Mouse (Mus musculus): Measurements from ENCODE around the gene Ddr2. TPM values are rescaled to one million over a fixed set of nuclear protein-coding genes. Genes with fewer than 3 reads are reported as not detected.

Gene Ddr2
- 6.2 and 6.5 TPM in 2 replicates for polyA plus RNA-seq (2014; fragmentation: Nextera tagmentation; extraction: Ambion mirVana)

DNA sequence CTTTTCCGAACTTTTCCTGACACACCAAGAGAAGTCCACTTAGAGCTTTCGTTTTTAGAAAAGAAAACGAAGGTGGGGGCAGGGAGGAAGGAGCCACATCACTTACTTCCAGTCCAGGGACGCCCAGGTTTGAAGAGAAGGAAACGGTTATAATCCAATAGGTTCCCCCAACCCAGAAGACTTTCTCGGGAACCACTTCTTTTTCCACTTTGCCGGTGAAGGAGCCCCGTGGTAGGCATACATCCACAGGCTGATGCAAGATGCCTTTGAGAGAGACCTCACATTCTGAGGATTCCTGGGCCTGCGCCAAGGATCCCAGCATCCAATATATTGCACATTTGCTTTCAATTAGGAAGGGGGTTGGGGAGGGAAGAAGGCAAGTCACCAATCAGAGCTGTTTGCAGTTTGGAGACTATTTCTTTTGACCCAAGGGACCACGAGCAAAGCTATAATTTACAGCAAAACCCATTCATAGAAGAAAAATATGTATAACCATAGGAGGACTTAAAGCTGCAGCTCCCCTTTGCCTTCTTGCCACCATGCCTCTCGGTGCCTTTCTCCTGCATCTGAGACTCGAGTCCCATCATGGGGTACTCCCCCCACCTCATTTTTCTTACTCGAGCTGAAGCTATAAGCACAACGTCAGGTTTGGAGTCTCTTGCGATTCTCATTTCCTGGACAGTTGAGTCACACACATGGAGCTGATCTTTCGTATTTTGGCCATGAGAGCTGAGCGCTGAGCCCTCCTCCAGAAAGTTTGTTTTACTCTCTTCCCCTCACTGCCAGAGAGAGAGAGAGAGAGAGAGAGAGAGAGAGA, at the start of gene Ddr2:
TSS of gene Ddr2 (minus strand) at position 247 of the 817 bp plus-strand sequence.
- peaks cover 0 to 3% of the 10 kb centered on the region in 2 experiments; a peak in 1 of 4 replicates for H3K4me1 ChIP-seq (ENCODE audit: control insufficient read depth in 2 of 2, insufficient read depth in 2 of 2, low read length in 2 of 2)
- H3K9ac ChIP-seq (ENCODE audit: low read length), result peak within 1 kb of the TSS; percentile 42; the same call in 1 of the 2 replicates
- peak; percentile 26; the same call in 1 of the 2 replicates for ATAC-seq (ENCODE audit: insufficient number of reproducible peaks, insufficient read depth, low FRiP score, low read depth)
- 63% methylated on average over 17 of the region's 17 CpGs for WGBS
- H3K4me2 ChIP-seq (ENCODE audit: low read length), result peak within 1 kb of the TSS; percentile 48
- no peaks in the 10 kb centered on the region for H3K27me3 ChIP-seq (ENCODE audit: control insufficient read depth, insufficient read depth, low read length)
- H3K27ac ChIP-seq (replicated peaks in 1 of 2; ENCODE audit: control insufficient read depth in 1 of 2, insufficient read depth in 1 of 2, low read depth in 2 of 2, low read length in 2 of 2), result peak within 1 kb of the TSS; percentile 53 to 75
- no peaks in the 10 kb centered on the region for H3K36me3 ChIP-seq (ENCODE audit: control insufficient read depth, insufficient read depth, low read length)
- peak within 1 kb of the TSS; percentile 25 to 34 for H3K4me3 ChIP-seq (ENCODE audit: control insufficient read depth in 1 of 2, insufficient read depth in 1 of 2, low read depth in 1 of 2, low read length in 2 of 2)
- H3K9me3 ChIP-seq (ENCODE audit: control insufficient read depth, low read length), result no peaks in the 10 kb centered on the region

DNA sequence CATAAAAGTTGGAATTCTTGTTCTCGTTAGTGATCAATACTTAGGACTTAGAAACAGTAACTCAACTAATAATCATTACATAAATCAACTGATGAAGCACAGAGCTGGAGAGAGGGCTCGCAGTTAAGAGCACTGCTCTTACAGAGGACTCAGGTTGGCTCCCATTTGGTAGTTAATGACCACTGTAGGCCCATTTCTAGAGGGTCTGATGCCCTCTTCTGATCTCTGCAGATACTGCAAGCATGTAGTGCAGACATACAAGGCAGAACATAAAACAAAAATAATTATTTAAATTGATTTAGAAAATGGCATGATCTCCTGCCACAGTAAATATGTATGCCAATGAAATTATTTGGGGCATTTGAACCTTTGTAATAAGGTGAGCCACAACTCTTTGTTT, 49.1 kb upstream of the Ddr2 start:
- H3K9me3 ChIP-seq (ENCODE audit: control insufficient read depth, low read length), result no peaks in the 10 kb centered on the region
- no peak overlapping the region for H3K27ac ChIP-seq (replicated peaks in 1 of 2; ENCODE audit: control insufficient read depth in 1 of 2, insufficient read depth in 1 of 2, low read depth in 2 of 2, low read length in 2 of 2)
- H3K27me3 ChIP-seq (ENCODE audit: control insufficient read depth, insufficient read depth, low read length), result no peaks in the 10 kb centered on the region
- no peak overlapping the region for H3K4me3 ChIP-seq (ENCODE audit: control insufficient read depth in 1 of 2, insufficient read depth in 1 of 2, low read depth in 1 of 2, low read length in 2 of 2)
- no peak overlapping the region for H3K9ac ChIP-seq (ENCODE audit: low read length)
- H3K36me3 ChIP-seq (ENCODE audit: control insufficient read depth, insufficient read depth, low read length), result peaks cover 63% of the 10 kb centered on the region
- no peak for ATAC-seq (ENCODE audit: insufficient number of reproducible peaks, insufficient read depth, low FRiP score, low read depth)
- 84% methylated on average over 2 of the region's 2 CpGs for WGBS
- H3K4me1 ChIP-seq (ENCODE audit: control insufficient read depth in 2 of 2, insufficient read depth in 2 of 2, low read length in 2 of 2), result peaks cover 5 to 8% of the 10 kb centered on the region in 2 experiments; a peak in 3 of 4 replicates
- no peak overlapping the region for H3K4me2 ChIP-seq (ENCODE audit: low read length)

DNA sequence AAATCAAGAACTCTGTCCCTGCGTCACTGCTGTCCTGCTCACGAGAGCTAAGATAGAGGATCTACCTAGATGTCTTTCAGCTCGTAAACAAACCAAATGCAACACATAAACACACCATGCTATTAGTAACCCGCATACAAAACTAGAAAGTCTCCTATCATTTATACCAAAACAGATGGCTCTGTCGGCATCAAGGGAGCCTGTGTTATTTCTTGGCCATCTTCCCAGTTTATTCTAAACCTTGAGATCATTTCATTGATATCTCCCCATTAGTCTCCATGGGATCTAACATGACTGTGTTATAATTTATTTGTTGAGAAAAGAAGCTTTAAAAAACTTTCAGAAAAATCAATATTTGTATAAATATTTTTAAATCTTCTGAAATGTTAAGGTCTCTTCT, 45.2 kb upstream of the Ddr2 start:
- H3K4me3 ChIP-seq (ENCODE audit: control insufficient read depth in 1 of 2, insufficient read depth in 1 of 2, low read depth in 1 of 2, low read length in 2 of 2), result no peak overlapping the region
- H3K9me3 ChIP-seq (ENCODE audit: control insufficient read depth, low read length), result no peaks in the 10 kb centered on the region
- no peak overlapping the region for H3K4me2 ChIP-seq (ENCODE audit: low read length)
- H3K4me1 ChIP-seq (ENCODE audit: control insufficient read depth in 2 of 2, insufficient read depth in 2 of 2, low read length in 2 of 2), result no peaks in the 10 kb centered on the region
- no peak for ATAC-seq (ENCODE audit: insufficient number of reproducible peaks, insufficient read depth, low FRiP score, low read depth)
- H3K27me3 ChIP-seq (ENCODE audit: control insufficient read depth, insufficient read depth, low read length), result no peaks in the 10 kb centered on the region
- H3K9ac ChIP-seq (ENCODE audit: low read length), result no peak overlapping the region
- 95% methylated on average over 5 of the region's 5 CpGs for WGBS
- H3K27ac ChIP-seq (replicated peaks in 1 of 2; ENCODE audit: control insufficient read depth in 1 of 2, insufficient read depth in 1 of 2, low read depth in 2 of 2, low read length in 2 of 2), result no peak overlapping the region
- peaks cover 61% of the 10 kb centered on the region for H3K36me3 ChIP-seq (ENCODE audit: control insufficient read depth, insufficient read depth, low read length)

DNA sequence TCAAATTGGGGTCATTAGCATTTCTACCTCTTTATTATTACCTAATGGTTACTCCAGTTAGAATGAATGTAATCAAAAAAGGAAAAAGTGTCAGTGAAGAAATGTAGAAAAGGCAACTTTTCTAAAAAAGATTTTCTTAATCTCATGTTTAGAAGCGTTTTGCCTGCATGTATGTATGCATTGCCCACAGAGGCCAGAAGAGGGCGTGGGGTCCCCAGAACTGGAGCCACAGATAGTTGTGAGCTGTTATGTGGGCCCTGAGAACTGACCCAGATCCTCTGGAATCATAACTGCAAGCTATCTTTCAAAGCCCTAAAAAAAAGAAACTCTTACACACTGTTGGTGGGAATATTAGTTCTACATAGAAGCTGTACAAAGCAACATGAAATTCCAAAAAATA, 44.7 kb upstream of the Ddr2 start:
- 61% methylated on average over 2 of the region's 2 CpGs for WGBS
- H3K36me3 ChIP-seq (ENCODE audit: control insufficient read depth, insufficient read depth, low read length), result peaks cover 57% of the 10 kb centered on the region

DNA sequence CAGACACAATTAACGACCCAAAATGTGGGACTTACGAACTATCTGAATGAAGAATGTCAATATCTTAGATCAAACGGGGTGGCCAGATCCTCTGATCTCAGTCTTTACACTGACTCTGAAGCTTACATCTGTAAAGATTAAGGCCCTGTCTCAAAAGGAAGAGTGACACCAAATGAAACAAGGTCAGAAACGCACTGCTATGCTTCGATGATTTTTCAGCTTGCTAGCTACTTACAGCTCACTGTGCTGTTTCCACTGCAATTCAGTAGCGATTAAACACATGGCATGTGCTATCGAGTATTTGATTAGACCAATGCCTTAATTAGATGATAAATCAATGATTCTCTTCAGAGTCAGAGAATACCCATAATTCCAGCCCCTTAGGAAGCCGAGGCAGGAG, 43.4 kb upstream of the Ddr2 start:
- Histone ChIP-seq H3K36me3 (ENCODE audit: control insufficient read depth, insufficient read depth, low read length) (peaks cover 59% of the 10 kb centered on the region), H3K4me3 (ENCODE audit: control insufficient read depth in 1 of 2, insufficient read depth in 1 of 2, low read depth in 1 of 2, low read length in 2 of 2) (no peak overlapping the region), H3K27me3 (ENCODE audit: control insufficient read depth, insufficient read depth, low read length) (no peaks in the 10 kb centered on the region), H3K9me3 (ENCODE audit: control insufficient read depth, low read length) (no peaks in the 10 kb centered on the region), H3K4me2 (ENCODE audit: low read length) (no peak overlapping the region), H3K9ac (ENCODE audit: low read length) (no peak overlapping the region), H3K27ac (replicated peaks in 1 of 2; ENCODE audit: control insufficient read depth in 1 of 2, insufficient read depth in 1 of 2, low read depth in 2 of 2, low read length in 2 of 2) (no peak overlapping the region), H3K4me1 (ENCODE audit: control insufficient read depth in 2 of 2, insufficient read depth in 2 of 2, low read length in 2 of 2) (no peaks in the 10 kb centered on the region)
- no peak for ATAC-seq (ENCODE audit: insufficient number of reproducible peaks, insufficient read depth, low FRiP score, low read depth)
- WGBS, result 88% methylated on average over 8 of the region's 8 CpGs

More for the DNA sequence above, 44.7 kb upstream of the Ddr2 start:
- Histone ChIP-seq H3K4me3 (ENCODE audit: control insufficient read depth in 1 of 2, insufficient read depth in 1 of 2, low read depth in 1 of 2, low read length in 2 of 2) (no peak overlapping the region), H3K9ac (ENCODE audit: low read length) (no peak overlapping the region), H3K27me3 (ENCODE audit: control insufficient read depth, insufficient read depth, low read length) (no peaks in the 10 kb centered on the region), H3K4me1 (ENCODE audit: control insufficient read depth in 2 of 2, insufficient read depth in 2 of 2, low read length in 2 of 2) (no peaks in the 10 kb centered on the region), H3K4me2 (ENCODE audit: low read length) (no peak overlapping the region), H3K9me3 (ENCODE audit: control insufficient read depth, low read length) (no peaks in the 10 kb centered on the region), H3K27ac (replicated peaks in 1 of 2; ENCODE audit: control insufficient read depth in 1 of 2, insufficient read depth in 1 of 2, low read depth in 2 of 2, low read length in 2 of 2) (no peak overlapping the region)
- no peak for ATAC-seq (ENCODE audit: insufficient number of reproducible peaks, insufficient read depth, low FRiP score, low read depth)

DNA sequence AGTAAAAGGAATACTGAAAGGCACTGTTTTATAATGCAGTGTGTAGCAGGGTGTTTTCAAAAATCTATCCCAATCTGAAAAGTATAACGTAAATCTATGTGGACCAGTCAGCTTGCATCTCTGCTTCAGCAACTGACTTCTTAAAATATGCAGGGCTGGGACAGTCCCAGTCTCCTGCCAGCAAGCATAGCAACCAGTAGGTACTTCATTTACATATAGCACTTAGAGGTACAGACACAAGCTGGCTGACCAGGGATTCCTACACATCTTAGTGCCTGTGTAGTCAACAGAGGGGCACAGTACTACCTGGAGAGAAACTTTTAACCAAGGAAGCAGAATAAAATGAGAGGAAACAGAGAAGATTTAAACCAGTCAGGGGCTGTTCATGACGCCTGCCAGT, 42.0 kb upstream of the Ddr2 start:
- no peak for ATAC-seq (ENCODE audit: insufficient number of reproducible peaks, insufficient read depth, low FRiP score, low read depth)
- Histone ChIP-seq H3K9ac (ENCODE audit: low read length) (no peak overlapping the region), H3K4me2 (ENCODE audit: low read length) (no peak overlapping the region), H3K4me3 (ENCODE audit: control insufficient read depth in 1 of 2, insufficient read depth in 1 of 2, low read depth in 1 of 2, low read length in 2 of 2) (no peak overlapping the region), H3K27ac (replicated peaks in 1 of 2; ENCODE audit: control insufficient read depth in 1 of 2, insufficient read depth in 1 of 2, low read depth in 2 of 2, low read length in 2 of 2) (no peak overlapping the region), H3K27me3 (ENCODE audit: control insufficient read depth, insufficient read depth, low read length) (no peaks in the 10 kb centered on the region), H3K36me3 (ENCODE audit: control insufficient read depth, insufficient read depth, low read length) (peaks cover 57% of the 10 kb centered on the region), H3K9me3 (ENCODE audit: control insufficient read depth, low read length) (no peaks in the 10 kb centered on the region), H3K4me1 (ENCODE audit: control insufficient read depth in 2 of 2, insufficient read depth in 2 of 2, low read length in 2 of 2) (peaks cover 4 to 7% of the 10 kb centered on the region in 2 experiments; a peak in 3 of 4 replicates)
- WGBS, result 83% methylated on average over 2 of the region's 2 CpGs

DNA sequence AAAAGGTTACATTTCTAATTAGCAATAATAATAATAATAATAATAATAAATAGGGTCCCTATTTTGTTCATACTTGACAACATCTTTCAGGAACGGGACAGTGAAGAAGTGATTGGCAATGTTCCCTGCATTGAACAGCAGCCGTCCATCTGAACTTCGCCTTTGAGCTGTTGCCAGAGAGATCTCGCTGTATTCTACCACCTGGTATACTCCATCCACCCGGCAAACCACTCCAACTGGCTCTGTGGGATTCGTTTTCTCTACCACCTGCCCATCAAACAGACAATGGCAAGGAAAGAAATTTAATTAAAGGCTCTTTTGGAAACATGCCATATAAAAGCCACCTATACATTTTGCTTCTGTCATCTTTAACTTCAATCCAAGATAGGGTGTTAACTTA, 40.3 kb upstream of the Ddr2 start:
- Histone ChIP-seq H3K4me1 (ENCODE audit: control insufficient read depth in 2 of 2, insufficient read depth in 2 of 2, low read length in 2 of 2) (peaks cover 5 to 10% of the 10 kb centered on the region in 2 experiments; a peak in 3 of 4 replicates), H3K27me3 (ENCODE audit: control insufficient read depth, insufficient read depth, low read length) (no peaks in the 10 kb centered on the region), H3K4me3 (ENCODE audit: control insufficient read depth in 1 of 2, insufficient read depth in 1 of 2, low read depth in 1 of 2, low read length in 2 of 2) (no peak overlapping the region), H3K27ac (replicated peaks in 1 of 2; ENCODE audit: control insufficient read depth in 1 of 2, insufficient read depth in 1 of 2, low read depth in 2 of 2, low read length in 2 of 2) (no peak overlapping the region), H3K9ac (ENCODE audit: low read length) (no peak overlapping the region), H3K4me2 (ENCODE audit: low read length) (no peak overlapping the region), H3K36me3 (ENCODE audit: control insufficient read depth, insufficient read depth, low read length) (peaks cover 58% of the 10 kb centered on the region), H3K9me3 (ENCODE audit: control insufficient read depth, low read length) (no peaks in the 10 kb centered on the region)
- 89% methylated on average over 6 of the region's 6 CpGs for WGBS
- no peak for ATAC-seq (ENCODE audit: insufficient number of reproducible peaks, insufficient read depth, low FRiP score, low read depth)
